ENCODE assay signal across 8 mouse cellular contexts in the genomic region with DNA sequence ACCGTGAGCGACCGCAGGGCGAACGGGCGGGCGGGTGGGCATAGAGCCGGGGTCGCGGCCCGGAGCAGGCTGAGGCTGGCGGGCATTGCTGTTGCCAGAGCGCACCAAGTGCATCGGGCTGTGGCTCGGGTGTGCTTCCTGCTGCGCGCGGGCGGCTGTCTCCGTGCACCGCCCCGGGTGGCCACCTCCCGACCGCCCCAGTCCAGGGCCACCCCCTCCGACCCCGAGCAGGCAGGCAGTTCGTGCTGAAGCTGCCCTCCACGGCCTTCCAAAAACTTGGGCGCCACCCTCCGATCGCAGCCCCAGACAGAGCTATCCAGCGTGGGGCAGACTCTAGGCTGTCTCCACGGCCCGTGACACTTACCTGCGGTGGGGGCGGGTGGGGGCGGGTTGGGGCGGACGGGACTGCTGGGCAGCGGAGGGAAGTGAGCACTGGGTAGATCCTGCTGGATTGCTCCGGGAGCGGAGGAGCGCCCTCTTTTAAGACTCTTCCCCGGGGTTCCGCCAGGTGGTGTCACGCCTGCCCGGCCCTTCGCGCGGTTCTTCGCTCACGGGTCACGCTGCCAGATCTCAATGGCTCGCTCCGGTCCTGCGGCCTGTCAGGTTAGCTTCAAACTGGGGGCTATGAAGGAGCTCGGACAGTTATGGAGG. TPM values are rescaled to one million over a fixed set of nuclear protein-coding genes. Genes with fewer than 3 reads are reported as not detected.
DNase-seq lines count a peak whose midpoint lies in the region; ATAC-seq lines count a peak whose summit lies in the region.

No protein-coding gene starts in this region.

- H3K4me3 ChIP-seq in heart, embryonic 16.5 days (ENCODE audit: low read length): peak overlapping the region; percentile 63
- peak overlapping the region; percentile 66 for H3K4me3 ChIP-seq in midbrain, embryonic 10.5 days

- WGBS in heart, embryonic 16.5 days: under 1% methylated on average over 56 of the region's 57 CpGs
- under 1% methylated on average over 57 of the region's 57 CpGs for WGBS in midbrain, embryonic 10.5 days

- no peaks in the 10 kb centered on the region for H3K36me3 ChIP-seq in heart, embryonic 16.5 days (ENCODE audit: control insufficient read depth, insufficient read depth)
- H3K36me3 ChIP-seq in midbrain, embryonic 10.5 days: no peaks in the 10 kb centered on the region

- peak overlapping the region; percentile 94 for H3K4me2 ChIP-seq in heart, embryonic 16.5 days (ENCODE audit: low read depth, low read length)

- H3K27ac ChIP-seq in heart, embryonic 16.5 days (ENCODE audit: low read length): peak overlapping the region; percentile 60
- H3K27ac ChIP-seq in midbrain, embryonic 10.5 days (replicated peaks): peak overlapping the region; percentile 92

- H3K9ac ChIP-seq in heart, embryonic 16.5 days (ENCODE audit: low read length): peak overlapping the region; percentile 78

- peak; percentile 58; the same call in 1 of the 2 replicates for ATAC-seq in heart, embryonic 16.5 days (replicated peaks; ENCODE audit: extremely low read depth, insufficient read depth, low FRiP score)

- H3K9me3 ChIP-seq in heart, embryonic 16.5 days (replicated peaks; ENCODE audit: control insufficient read depth, low read length): no peaks in the 10 kb centered on the region
- peaks cover 5% of the 10 kb centered on the region; the same call in 1 of the 2 replicates for H3K9me3 ChIP-seq in midbrain, embryonic 10.5 days (replicated peaks)

- peaks cover 54% of the 10 kb centered on the region for H3K27me3 ChIP-seq in heart, embryonic 16.5 days (ENCODE audit: control insufficient read depth, insufficient read depth, low read length)
- H3K27me3 ChIP-seq in midbrain, embryonic 10.5 days (ENCODE audit: low read depth, poor library complexity, severe bottlenecking): peaks cover 95% of the 10 kb centered on the region

- H3K4me1 ChIP-seq in heart, embryonic 16.5 days (ENCODE audit: control insufficient read depth, insufficient read depth, low read length): peaks cover 6% of the 10 kb centered on the region
- H3K4me1 ChIP-seq in midbrain, embryonic 10.5 days: peaks cover 63% of the 10 kb centered on the region

- DNase-seq in urinary bladder, postnatal 14 days (ENCODE audit: low spot score): peak; percentile 43
- no peak for DNase-seq in urinary bladder, postnatal 4 days (ENCODE audit: low spot score in 2 of 2)
- DNase-seq in embryo, embryonic 10.5 days (ENCODE audit: low spot score): peak; percentile 73
- peak; percentile 78 for DNase-seq in kidney, postnatal 10 days
- DNase-seq in midbrain, embryonic 10.5 days (ENCODE audit: low spot score): peak; percentile 75
- DNase-seq in thymus, postnatal 4 days: peak; percentile 65
- no peak for DNase-seq in layer of hippocampus, adult 9-10 months (ENCODE audit: low spot score)

RNA-seq across cellular contexts. Expression of a gene that starts 0.5 kb away (rescaled TPM):
- polyA plus RNA-seq in heart, embryonic 16.5 days (2015; fragmentation: Nextera tagmentation; extraction: Ambion mirVana): 17.7 and 21.3 TPM in 2 replicates
- polyA plus RNA-seq in midbrain, embryonic 10.5 days (2016; fragmentation: Nextera tagmentation; extraction: Ambion mirVana): 25.6 and 27.4 TPM in 2 replicates

RNA-seq across cellular contexts. Expression of a gene that starts 31.8 kb away (rescaled TPM):
- 1.3 and 2.5 TPM in 2 replicates for polyA plus RNA-seq in heart, embryonic 16.5 days (2015; fragmentation: Nextera tagmentation; extraction: Ambion mirVana)
- 0.68 and 0.90 TPM in 2 replicates for polyA plus RNA-seq in midbrain, embryonic 10.5 days (2016; fragmentation: Nextera tagmentation; extraction: Ambion mirVana)

Comparison
In these comparisons a context has a peak if more than half of its experiments do, and no peak if none do; other contexts are left out.
1. DNase-seq: peak in urinary bladder, postnatal 14 days (single experiment), embryo, embryonic 10.5 days (single experiment), kidney, postnatal 10 days (single experiment), midbrain, embryonic 10.5 days (single experiment) and thymus, postnatal 4 days (single experiment); none in urinary bladder, postnatal 4 days (0 of 2) and layer of hippocampus, adult 9-10 months (single experiment).